Mouse (Mus musculus) lung, postnatal 0 days (tissue): ENCODE results near the gene Vash1.

Experiments
- CTCF ChIP-seq: IDR thresholded peaks from 2 replicates; pipeline ENCODE4 v1.5.1; 2016; ENCODE audit warnings: antibody characterized with exemption, mild to moderate bottlenecking
- EP300 ChIP-seq: IDR thresholded peaks from 2 replicates; pipeline ENCODE4 v1.6.1; 2016; ENCODE audit warnings: antibody characterized with exemption, mild to moderate bottlenecking, control low read depth

GRCm38 (mm10) chr12:86652570-86653041, 25.9 kb upstream of the Vash1 start:
- TF ChIP-seq EP300, result peak; percentile 54; the same call in 1 of the 2 replicates
- no peak for TF ChIP-seq CTCF
